Mouse (Mus musculus) induced T-regulatory cell, adult 2 months (primary cell): ENCODE data around the gene Tmem63b.
A peak's percentile ranks its signal among the peaks of the same experiment; 100 is the strongest.

Experiments used
- DNase-seq: peaks from one replicate; pipeline ENCODE4 v3.0.0-alpha.2; 2012; ENCODE audit warnings: low read depth

Tmem63b gene

DNA sequence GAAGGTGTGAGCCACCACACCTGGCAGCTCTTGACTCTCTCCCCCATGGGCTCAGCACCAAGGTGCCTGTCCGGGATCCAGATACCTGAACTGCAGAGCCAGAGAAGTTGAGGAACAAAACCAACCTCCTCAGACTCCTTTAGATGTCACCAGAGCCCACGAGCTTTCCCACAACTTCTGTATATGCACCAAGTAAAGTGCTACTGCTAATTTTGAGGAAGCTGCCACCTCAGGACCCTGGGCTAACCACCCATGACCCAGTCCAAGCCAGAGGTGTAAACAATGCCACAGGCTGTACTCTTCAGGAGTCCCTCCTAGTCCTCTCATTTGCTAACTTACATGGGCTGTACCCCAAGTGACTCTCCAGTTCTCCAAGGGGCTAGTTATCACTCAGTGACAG, 14.1 kb downstream of the Tmem63b start:
- no peak for DNase-seq

DNA sequence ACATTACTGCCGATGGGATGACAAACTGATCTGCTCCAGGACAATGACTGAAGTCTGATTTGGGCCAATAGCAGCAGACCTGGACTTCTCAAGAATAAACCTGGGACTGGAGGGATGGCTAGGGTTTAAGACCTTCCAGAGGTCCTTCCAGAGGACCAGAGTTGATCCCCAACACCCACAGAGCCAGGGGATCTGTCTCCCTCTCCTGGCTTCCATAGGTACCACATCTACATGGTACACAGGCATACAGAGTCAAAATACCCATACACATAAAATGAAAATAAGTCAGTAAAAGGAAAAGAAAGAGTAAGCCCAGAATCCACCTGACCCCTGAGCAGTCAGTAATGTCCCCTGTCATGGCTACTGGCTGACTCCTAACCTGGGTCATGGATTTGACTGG, 14.9 kb downstream of the Tmem63b start:
- DNase-seq: no peak

DNA sequence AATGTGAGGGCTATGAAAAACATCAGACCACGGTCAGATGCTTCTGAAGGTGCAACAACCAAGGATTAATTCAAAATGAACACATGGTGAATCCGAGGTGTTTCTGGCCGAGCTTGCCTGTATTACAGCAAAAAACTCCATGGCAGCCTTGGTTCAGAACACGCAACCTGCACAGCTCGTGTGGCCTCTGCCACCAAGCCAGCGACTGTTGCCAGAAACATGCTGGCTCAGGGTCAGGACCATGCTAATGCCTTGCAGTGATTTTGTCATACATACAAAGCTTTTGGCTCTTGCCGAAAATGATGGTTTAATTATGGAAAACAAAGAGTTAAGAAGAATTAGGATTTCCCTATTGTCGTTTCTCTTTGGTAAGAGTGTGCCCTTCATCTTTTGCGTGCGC, 18.7 kb downstream of the Tmem63b start:
- no peak for DNase-seq

DNA sequence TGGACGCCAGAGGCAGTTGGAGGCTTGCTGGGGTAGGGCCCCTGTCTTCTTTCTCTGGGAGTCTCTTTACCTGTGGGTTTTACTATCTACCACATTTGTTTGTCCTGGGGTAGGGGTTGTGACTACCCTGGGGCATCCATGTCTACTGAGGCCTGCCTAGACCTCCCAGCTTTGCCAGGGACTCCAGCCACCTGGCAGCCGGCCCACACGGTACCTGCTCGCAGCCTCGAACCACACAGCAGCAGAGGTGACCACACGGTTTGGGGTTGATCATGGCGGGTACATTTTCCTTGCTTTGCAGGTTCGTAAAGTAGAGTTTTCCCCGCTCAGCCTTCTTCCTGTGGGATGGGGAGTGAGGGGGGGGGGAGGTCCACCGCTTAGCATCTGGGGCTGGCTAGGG, 19.2 kb downstream of the Tmem63b start:
- no peak for DNase-seq

DNA sequence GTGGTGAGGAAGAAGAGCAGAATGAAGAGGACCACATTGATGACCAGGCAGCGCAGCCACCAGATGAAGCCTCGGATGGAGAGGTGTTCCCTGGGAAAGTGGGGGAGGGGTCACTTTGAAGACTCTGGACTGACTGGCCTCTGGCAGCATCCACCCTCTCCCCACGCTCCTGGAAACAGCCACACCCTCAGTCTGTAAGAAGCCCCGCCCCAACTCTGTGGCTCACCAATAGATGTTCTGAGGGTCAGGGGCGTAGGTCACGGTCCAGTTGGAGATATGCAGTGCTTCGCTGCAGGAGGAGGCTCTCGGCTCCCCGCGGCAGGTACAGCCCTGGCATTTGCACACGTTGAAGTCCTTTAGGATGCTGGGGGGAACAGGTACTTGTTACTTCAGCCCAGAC, 20.6 kb downstream of the Tmem63b start:
- DNase-seq: no peak

DNA sequence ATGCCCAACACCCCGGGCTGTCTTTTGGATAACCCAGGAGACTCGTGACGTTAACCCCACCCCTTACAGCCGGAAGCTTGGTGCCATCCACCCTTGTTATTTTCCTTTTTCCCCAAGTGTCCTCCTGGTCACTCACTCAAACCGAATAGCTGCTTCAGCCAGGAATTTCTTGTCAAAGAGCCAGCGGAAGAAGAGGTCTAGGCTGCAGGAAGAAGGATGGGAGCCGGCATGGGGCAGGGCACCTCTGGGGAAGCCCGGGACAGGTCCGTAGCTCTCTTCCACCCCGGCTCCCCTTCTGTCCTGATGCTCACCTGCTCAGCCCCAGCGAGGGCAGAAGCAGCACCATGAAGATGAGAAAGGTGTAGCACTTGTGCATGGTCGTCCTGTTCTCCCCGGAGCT, 22.1 kb downstream of the Tmem63b start:
- DNase-seq: no peak

DNA sequence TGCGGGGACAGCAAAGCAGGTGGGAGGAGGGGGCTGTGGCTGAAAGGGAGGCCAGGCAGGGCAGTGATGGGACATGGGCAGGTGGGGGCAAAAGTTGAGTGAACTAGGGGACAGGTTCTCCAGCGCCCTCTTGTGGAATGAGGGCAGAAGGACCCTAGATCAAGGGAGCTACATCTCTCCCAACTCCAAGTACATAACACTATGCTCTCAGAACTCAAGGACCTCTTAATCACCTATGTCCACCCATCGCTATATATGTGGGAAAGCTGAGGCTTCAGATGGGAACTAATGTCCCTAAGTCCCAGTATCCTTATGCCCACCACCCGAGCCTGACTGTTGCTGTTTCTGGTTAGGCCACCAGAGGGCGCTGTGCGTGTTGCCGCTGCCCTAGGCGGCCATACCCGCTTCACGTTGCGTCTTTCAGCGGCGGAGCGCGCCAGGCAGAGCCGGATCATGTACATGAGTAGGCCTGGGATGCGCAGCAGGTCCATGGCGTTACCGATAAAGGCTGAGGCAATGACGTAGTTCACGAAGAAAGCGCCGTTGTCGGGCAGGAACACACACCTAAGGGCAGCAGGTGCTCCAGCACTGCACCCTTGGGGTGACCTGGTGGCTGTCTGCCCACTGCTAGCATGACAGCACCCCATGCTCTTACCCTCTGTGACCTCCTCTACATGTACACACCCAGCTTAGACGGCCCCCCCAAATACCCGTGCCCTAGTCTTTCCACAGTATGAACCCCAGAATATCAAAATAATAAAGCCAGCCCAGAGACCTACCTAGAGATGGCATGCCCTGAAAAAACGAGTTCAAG, 23.4 kb downstream of the Tmem63b start:
- DNase-seq: peak; percentile 84

DNA sequence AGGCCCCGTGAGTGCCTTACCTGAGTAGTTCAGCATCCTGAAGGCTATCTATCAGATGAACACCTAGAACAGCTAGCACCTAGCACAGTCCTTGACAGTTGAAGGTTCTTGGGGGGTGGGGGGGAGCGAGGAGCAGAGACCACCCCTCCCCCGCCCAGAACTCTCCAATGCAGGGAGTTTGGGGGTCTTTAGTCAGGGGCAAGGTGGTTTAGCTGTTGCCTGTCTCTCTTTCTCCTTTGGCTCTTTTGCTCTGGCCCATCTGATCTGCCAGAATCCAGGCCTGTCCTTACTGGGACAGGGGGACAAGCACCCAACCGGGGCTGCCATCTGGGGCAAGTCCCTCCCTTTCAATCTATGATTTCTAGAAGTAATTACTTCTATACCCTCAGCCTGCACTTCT, 27.5 kb downstream of the Tmem63b start, which contains the start of gene Capn11:
TSS of gene Capn11 (minus strand) at position 101 of the 400 bp plus-strand sequence.
- DNase-seq: no peak

DNA sequence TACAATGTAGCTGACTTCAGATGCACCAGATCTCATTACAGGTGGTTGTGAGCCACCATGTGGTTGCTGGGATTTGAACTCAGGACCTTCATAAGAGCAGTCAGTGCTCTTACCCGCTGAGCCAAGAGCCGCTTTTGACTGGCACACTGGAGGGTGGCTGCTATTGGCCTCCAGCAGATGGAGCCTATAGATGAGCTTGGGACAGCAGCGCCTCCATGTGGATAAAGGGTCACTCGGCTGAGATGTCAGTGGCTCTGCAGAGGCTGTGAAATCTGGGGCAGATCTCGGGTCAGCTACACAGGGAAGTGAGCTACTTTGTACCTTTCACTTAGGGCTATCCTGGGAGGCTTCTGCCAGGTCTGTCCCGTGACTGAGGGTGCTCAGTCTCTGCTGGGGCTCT, 30.9 kb downstream of the Tmem63b start:
- peak; percentile 21 for DNase-seq

DNA sequence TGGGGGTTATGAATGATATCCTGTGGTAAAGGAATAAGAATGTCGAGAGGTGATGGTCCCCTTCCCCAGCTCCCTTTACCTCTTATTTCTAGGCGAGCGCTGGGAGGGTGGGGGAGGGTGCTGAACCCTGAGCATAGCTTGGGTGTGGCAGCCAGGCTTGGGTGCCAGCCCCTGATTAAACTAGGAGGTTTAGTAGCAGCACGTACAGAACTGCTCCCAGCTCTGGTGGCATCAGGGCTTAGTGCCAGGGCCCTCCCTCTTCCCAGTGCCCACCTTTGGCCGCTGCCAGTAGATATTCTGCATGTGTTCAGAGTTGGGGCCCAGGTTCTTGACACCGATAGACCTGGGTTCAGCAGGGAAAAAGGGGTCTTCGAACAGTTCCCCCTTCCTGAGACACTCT, 33.5 kb downstream of the Tmem63b start:
- no peak for DNase-seq

DNA sequence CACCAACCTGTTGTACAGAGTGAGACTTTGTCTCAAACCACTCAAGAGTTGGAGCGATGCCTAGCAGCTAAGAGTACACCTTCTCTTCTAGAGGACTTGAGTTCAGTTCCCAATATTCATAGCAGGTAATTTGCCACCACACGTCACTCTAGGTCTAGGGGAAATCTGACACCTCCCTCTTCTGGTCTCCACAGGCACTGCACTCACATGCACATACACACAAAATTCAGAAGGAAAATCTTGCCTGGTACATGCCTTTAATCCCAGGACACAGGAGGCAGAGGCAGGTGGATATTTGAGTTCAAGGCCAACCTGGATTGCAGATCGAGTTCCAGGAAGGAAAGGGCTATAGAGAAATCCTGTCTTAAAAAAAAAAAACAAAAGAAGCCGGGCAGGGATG, 42.5 kb downstream of the Tmem63b start:
- DNase-seq: no peak

DNA sequence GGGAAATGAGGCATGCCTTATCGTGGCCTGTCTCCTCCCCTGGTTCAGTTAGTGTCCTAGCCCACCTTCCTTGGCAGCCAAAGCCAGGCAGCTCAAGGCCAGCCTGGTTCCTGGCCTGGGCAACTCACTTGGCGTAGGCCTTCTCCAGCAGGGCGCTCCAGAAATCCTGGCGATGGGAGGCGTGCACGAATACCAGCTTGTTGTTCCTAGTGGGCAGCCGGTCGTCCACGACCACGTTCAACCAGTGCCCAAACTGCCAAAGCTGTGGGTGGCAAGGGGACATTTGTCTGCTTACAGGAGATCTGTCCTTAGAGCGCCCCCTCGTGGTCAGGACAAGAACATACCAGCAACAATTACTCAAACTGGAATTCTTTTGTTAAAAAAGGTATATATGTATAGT, 44.0 kb downstream of the Tmem63b start:
- DNase-seq: peak; percentile 81

DNA sequence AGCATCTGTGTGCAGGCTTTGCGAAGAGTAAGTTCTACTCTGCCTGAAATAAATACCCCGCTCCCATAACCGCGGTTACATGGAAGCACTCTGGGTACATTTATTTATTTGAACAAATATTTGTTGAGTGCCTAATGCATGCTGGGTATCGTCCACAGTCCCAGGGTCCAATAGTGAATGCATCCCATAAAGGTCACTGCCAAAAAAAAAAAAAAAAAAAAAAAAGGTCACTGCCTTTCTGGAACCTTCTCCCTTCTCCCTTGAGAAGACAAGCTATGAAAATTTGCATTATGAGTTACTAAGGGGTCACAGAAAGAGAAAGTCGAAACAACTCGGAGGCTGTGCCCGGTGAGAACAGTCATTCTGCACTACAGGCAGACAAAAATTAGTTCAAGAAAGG, 44.7 kb downstream of the Tmem63b start:
- DNase-seq: no peak

DNA sequence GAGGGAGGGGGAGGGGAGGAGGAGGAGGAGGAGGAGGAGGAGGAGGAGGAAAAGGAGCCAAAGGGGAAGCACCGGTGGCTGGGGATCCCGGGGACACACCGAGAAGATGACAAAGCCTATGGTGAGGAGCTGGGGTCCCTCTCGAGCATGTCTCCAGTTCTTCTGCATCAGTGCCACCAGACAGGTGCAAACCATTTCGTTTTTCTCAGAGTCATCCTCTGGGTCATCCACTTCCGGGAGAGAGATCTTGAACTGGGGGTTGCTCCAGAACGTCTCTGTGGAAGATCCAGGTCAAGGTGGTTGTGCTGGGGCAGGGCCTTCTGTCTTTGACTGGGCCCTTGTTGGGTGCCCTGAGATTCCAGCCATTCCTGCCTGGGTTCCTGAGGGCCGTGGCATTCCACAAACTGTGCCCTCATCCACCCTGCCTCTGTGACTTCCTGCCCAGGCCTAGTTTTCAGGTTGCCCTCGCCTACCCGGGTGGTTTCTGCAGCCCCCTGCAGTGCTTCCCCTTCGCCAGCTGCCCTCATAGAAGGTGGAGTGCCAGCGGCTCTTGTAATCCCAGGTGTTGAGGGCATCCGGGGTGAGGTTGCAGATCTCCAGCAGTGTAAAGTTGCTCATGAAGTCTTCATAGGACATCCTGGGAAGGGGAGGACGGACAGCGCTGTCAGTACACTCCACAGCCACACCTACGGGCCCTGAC, 48.0 kb downstream of the Tmem63b start:
- DNase-seq: no peak

DNA sequence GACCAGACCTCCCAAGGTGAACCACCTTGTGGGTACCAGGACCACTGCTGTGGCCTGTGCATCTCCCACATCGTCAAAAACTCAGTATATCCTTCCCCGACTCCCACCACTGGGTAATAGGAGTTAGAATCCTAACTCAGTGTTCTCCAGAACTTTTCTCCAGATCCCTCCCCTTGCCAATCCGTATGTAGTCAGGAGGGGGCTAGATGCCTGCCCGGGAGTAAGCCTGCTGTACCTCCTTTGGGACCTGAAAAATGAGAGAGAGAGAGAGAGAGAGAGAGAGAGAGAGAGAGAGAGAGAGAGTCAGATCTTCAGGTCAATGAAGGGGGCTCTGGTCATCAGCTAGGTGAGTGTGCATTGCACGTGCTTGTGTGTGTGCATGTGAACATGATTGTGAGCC, 52.7 kb downstream of the Tmem63b start:
- no peak for DNase-seq

DNA sequence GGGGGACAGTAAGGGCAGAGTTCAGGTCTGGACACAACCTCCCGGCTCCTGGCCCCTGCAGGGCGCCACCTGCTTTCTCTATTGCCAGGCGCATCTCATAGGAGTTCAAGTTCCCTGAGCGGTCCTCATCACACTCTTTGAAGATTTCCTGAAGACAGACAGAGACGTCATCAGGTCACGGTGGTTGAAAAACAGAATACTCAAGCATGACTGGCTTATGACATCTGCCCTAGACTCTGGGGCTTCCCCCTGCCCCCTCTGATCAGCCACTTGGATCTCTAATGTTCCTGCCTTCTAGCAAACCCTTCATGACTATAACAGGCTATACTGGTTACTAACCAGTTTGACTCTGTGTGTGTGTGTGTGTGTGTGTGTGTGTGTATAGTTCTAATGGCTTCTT, 54.8 kb downstream of the Tmem63b start:
- peak; percentile 79 for DNase-seq

DNA sequence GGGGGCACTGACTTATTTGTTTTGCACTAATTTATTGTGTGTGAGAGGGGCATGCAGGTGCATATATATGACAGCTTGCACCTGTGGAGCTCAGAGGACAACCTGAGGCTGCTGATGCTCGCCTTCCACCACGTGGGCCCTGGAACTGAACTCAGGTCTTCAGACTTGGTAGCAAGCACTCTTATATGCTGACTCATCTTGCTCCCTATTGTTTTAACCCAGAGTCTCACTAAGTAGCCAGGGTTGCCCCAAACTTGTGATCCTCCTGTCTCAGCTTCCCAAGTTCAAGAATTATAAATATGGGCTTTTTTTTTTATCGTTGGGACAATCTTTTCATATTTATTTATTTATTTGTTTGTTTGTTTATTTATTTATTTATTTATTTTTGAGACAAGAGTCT, 55.7 kb downstream of the Tmem63b start:
- DNase-seq: no peak

DNA sequence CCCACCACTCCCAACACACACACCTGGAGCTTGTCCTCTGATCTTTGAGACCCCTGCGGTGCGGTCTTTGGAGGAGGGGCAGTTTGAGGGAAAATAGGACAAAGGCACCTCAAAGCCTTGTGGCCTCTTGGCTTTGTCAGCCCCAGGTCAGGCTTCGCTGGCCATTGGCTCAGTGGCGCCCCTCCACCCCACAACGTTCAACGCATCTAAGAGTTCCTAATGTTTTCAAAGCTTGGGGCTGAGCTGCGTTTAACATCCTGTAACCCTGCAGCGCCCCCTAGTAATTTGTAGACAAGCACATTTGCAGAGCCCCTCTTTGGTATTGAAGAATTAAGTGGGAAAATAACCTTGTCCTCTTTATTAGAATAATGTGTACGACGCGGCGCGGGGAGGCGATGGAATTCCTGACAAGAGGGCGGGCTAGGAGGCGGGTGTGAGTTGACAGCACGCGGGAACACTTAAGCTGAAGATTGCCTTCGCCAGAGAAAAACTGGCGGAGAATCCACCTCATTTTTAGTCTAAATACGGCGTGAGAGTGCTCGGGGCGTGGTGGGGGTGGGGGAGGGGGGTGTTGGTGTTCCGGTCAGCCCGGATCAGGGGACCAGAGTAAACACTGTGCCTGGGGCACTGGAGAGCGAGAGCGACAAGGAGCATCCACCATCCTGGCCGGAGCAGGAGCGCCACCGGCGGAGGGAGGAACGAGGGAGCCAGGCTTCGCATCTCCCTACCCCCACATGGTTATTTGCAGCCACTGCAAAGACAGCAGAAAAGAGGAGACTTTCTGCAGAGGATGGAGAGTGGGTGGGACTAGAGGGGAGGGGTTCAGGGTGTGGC, 56.6 kb downstream of the Tmem63b start:
- DNase-seq: peak; percentile 83

DNA sequence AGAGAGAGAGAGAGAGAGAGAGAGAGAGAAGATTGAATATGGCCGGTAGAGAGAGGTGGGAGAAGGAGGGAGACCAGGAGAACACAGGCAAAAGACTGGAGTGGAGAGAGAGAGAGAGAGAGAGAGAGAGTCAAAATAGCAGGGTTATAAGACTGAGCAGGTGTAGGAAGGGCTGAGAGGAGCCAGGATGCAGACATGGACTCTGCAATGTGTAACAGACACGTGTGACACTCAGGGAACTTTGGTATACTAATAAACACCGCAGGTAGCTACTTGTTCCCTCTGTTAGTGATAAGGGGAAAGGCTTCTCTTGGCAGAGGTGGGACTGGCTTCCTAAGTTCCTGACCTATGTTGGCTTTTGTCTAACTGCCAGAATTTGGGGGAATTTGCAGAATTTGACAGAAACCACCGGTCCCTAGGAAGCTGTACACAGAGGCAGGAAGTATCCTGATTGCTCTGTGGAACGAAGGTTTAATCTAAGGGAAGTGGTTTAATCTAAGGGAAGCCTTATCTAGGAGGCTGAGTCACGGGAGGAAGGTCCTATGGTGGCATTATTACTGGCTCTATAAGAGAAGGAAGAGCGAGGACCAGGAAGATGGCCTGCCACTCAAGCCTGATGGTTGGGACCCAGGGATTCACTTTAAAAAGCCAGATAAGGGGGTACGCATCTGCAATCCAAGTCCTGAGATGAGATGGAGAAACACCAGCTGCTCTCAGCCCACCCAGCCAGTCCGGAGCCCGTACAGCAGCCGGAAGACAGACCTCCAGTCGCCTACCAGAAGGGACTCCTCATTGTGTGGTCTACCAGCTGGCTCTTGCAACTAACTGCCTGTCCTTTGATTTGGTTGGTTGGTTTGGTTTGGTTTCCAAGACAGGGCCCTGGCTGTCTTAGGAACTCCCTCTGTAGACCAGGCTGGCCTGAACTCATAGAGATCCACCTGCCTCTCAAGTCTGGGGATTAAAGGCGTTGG, 57.5 kb downstream of the Tmem63b start:
- no peak for DNase-seq

DNA sequence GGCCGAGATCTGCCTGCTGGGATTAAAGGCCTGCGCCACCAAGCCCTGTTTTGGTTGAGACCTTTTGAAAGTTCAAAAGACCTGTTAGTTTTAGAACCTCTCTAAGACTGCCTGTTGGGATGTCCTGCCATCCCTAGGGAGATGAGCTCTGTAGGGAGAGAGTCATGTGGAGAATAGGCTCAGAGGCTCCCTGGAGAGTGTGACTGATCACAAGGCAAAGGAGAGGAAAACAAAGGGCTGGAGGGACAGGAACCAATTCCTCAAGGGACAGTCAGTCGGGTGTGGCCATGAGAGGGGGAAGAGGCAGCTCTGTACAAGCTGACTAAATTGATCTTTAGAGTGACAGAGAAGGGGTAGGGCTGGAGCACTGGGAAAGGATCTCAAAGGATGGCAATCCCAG, 58.5 kb downstream of the Tmem63b start:
- DNase-seq: no peak

DNA sequence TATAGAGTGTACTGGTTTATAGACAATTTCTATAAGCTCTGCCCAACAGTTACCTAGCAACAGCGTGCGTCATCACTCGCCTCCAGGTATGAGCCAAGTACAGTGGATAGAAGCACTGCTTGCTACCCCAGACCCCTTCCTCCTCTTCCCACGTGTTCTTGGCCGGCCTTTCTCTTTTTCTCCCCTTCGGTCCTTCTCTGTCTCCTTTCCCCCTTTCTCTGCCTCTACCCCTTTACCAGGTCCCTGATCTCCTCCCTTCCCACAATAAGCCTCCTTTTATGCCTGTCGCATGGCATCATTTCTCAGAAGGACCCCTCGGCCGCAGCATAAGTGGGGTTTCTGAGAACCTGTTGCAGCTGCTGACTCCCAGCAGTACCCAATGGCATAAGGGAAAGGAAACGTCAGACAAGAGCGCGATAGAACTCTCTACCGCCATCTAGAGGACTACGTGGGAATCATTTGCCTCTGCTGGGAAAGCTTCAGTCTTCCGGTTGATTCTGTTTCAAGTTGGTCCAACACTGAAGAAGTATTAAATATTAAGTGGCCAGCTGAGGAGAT, 60.0 kb downstream of the Tmem63b start:
- peak; percentile 96 for DNase-seq
